Mouse (Mus musculus) mouse embryonic stem cell (cell line): ENCODE results near the gene Coro2b.

Source experiments
- in situ Hi-C, 2 experiments: fragments of 300-500 bp; cut with MboI; formaldehyde crosslinking; loops; 1 replicate in 1 of 2; 3 replicates in 1 of 2; pipeline ENCODE4 v1.14.3; 2019 to 2020; ENCODE audit warnings: low sequenced_read_pairs in 2 of 2, low pct_unique_long_range_greater_than_20kb in 1 of 2, mixed read lengths in 1 of 2; ENCODE audit not compliant: unreplicated experiment in 1 of 2

Coro2b gene

GRCm38 (mm10) chr9:62536655-62537631 is at the start of gene Coro2b:
Gene Coro2b (minus strand): TSS chr9:62537044.
- in situ Hi-C loops: no loop called here

GRCm38 (mm10) chr9:62577558-62577957 is 40.7 kb upstream of the Coro2b start:
- in situ Hi-C loops: no loop called here

GRCm38 (mm10) chr9:62569121-62569520 is 32.3 kb upstream of the Coro2b start:
- in situ Hi-C loops: no loop called here

- in situ Hi-C loops: no loop called here
Observed at GRCm38 (mm10) chr9:62567818-62568217, 31.0 kb upstream of the Coro2b start.

- in situ Hi-C loops: loop anchor here in 1 of 2 experiments (5.0 kb wide), 1 partner anchor 160 kb away; no protein-coding TSS in a partner anchor
Observed at GRCm38 (mm10) chr9:62562236-62562635, 25.4 kb upstream of the Coro2b start.

- in situ Hi-C loops: loop anchor here in 1 of 2 experiments (5.0 kb wide), 1 partner anchor 158 kb away; no protein-coding TSS in a partner anchor
Observed at GRCm38 (mm10) chr9:62560432-62560831, 23.6 kb upstream of the Coro2b start.

- in situ Hi-C loops: loop anchor here in 1 of 2 experiments (5.0 kb wide), 1 partner anchor 158 kb away; no protein-coding TSS in a partner anchor
Observed at GRCm38 (mm10) chr9:62560006-62560405, 23.2 kb upstream of the Coro2b start.

- in situ Hi-C loops: loop anchor here in 1 of 2 experiments (10.0 kb wide), 1 partner anchor 275 kb away; the partner anchor contains the start of gene Spesp1
Observed at GRCm38 (mm10) chr9:62559446-62559845, 22.6 kb upstream of the Coro2b start.

- in situ Hi-C loops: loop anchor here in 1 of 2 experiments (10.0 kb wide), 1 partner anchor 273 kb away; the partner anchor contains the start of gene Spesp1
Observed at GRCm38 (mm10) chr9:62558058-62558457, 21.2 kb upstream of the Coro2b start.

GRCm38 (mm10) chr9:62556748-62557147 is 19.9 kb upstream of the Coro2b start:
- in situ Hi-C loops: loop anchor here in 1 of 2 experiments (10.0 kb wide), 1 partner anchor 272 kb away; the partner anchor contains the start of gene Spesp1

GRCm38 (mm10) chr9:62555258-62555856 is 18.5 kb upstream of the Coro2b start:
- in situ Hi-C loops: loop anchor here in 1 of 2 experiments (10.0 kb wide), 1 partner anchor 271 kb away; the partner anchor contains the start of gene Spesp1

GRCm38 (mm10) chr9:62554606-62555005 is 17.8 kb upstream of the Coro2b start:
- in situ Hi-C loops: loop anchor here (5.0 to 10.0 kb wide), 4 partner anchors 82 to 270 kb away; partner anchors contain the start of gene Spesp1 (in 1 of the 2)

GRCm38 (mm10) chr9:62553366-62553940 is 16.6 kb upstream of the Coro2b start:
- in situ Hi-C loops: loop anchor here (5.0 to 10.0 kb wide), 4 partner anchors 81 to 269 kb away; partner anchors contain the start of gene Spesp1 (in 1 of the 2)

- in situ Hi-C loops: loop anchor here (5.0 to 10.0 kb wide), 4 partner anchors 79 to 267 kb away; partner anchors contain the start of gene Spesp1 (in 1 of the 2)
Observed at GRCm38 (mm10) chr9:62551531-62551930, 14.7 kb upstream of the Coro2b start.

- in situ Hi-C loops: loop anchor here (5.0 to 10.0 kb wide), 4 partner anchors 78 to 266 kb away; partner anchors contain the start of gene Spesp1 (in 1 of the 2)
Observed at GRCm38 (mm10) chr9:62550661-62551093, 13.8 kb upstream of the Coro2b start.

- in situ Hi-C loops: loop anchor here (5.0 to 10.0 kb wide), 4 partner anchors 78 to 265 kb away; partner anchors contain the start of gene Spesp1 (in 1 of the 2)
Observed at GRCm38 (mm10) chr9:62549809-62550208, 13.0 kb upstream of the Coro2b start.

- in situ Hi-C loops: no loop called here
Observed at GRCm38 (mm10) chr9:62547476-62547875, 10.6 kb upstream of the Coro2b start.

GRCm38 (mm10) chr9:62544856-62545255 is 8.0 kb upstream of the Coro2b start:
- in situ Hi-C loops: no loop called here
